Mouse (Mus musculus): ENCODE measurements around the gene Ftl1-ps1. TPM values are rescaled to one million over a fixed set of nuclear protein-coding genes. Genes with fewer than 3 reads are reported as not detected.

The Ftl1-ps1 gene
- 10 to 100 TPM; 56.0 to 63.6 TPM for polyA plus RNA-seq (2017; shearing (Covaris generic))

DNA sequence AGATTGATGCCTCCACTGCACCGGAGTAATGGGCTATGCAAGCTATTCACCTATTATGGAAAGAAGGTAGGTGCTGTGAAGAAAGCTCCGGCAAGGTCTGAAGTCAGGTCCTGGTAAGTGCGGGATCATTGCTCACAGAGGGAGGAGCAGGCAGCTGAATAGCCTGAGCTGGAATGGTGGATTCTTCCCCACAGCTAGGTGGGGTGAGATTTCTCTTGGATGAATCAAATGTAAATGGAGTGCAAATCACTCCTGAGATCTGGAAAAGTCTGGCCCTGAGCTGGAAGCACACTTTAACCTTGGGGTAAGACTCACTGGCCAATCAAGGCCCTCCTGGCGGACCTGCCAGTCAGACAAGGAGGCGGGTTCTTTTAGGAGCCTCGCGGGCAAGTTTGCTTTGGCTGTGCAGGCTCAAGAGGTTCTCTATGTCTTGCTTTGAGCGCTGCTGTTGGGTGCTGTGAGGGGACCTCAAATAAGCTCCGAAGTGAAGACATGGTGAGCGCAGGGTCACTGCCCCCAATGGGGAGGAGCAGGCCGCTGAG lies at the start of gene Ftl1-ps1:
Gene Ftl1-ps1 (plus strand): TSS at position 397 of the 542 bp plus-strand sequence.
- no peak for ATAC-seq

- peak; percentile 8 for ATAC-seq
These were observed 49.0 kb upstream of the Ftl1-ps1 start for GRCm38 (mm10) chr13:74350435-74350906.

DNA sequence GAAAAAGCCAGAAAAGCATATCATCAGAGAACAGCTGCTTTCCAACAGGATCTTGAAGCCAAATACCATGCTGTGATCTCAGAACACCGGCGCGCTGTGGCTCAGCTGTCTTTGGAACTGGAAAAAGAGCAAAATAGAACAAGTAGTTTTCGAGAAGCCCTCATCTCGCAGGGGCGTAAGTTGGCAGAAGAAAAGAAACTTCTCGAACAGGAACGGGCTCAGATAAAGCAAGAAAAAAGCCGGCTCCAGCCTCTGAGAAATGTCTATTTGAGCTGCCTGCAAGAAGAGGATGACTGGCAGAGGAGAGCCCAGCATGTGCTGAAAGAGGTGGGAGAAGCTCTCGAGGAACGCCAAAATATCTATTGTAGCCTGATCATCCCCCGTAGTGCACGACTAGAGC lies 43.0 kb upstream of the Ftl1-ps1 start:
- no peak for ATAC-seq

DNA sequence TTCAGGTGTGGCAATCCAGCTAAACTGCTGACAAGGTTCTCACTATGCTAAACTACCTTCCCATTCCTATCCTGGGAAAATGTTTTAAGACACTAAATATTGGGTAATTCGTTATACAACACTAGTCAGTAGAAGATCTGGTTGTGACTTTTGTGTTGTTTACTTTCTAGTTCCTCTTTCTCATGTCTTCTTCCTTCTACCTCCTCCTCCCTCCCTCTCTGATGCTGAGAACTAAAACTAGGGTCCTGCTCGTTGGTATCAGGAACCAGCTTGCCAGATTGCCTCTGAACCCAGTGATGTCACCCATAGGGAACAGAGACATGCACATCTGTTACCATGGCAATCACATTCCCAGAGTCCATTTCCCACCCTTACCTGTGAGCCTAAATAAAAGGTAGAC lies 37.3 kb upstream of the Ftl1-ps1 start:
- no peak for ATAC-seq

DNA sequence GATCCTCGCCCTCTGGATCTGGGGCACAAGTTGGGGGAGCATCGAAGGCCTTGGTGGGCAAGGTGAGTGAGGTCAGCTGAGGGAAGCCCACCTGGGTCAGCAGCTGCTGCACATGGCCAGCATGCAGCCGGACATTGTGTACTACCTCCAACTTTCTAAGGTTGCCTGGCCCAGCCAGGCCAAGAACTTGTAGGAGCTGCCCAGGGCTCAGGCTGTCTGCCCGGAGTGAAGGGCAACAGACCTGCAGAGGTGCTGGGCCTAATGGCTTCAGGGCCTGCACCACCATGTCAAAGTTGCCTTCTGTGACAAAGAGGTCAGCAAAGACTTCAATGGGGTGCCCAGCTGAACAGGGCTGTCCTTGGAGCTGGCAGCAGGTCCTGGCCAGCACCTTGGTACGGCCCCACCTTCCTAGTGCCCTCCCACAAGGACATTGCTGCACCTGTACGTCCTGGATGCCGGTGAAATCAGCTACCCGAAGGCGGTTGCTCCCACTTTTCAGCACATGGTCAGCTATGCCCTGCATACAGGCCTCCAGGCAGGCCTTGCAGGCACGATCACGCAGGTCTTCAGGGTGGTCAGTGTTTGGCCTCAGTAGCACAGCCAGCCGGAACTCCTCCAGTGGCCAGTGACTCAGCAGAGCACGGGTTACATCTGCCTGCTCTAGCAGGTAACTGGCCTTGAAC lies 36.2 kb upstream of the Ftl1-ps1 start:
- ATAC-seq, result no peak

DNA sequence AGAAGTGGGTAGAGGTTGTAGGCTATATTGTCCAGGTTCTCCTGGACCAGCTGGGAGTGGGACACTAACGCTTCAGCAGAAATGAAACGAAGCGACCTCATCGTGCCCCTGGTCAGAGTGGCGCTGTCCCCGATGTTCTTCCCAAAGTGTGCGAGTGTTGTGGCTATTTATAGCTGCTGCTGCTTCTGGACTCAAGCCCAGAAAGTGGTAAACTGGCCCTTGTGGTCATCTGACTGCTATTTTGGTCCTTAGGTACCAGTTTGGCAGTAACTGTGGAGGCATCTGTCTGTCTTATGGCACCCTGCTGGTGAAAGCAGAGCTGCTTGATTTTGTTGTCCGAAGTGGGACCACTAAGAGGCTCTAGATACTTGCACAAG lies 35.6 kb upstream of the Ftl1-ps1 start, which contains the start of gene Lrrc14b:
Gene Lrrc14b (minus strand): TSS at position 147 of the 377 bp plus-strand sequence.
- no peak for ATAC-seq

- ATAC-seq, result no peak
These were observed 17.8 kb upstream of the Ftl1-ps1 start for GRCm38 (mm10) chr13:74381533-74382276.

DNA sequence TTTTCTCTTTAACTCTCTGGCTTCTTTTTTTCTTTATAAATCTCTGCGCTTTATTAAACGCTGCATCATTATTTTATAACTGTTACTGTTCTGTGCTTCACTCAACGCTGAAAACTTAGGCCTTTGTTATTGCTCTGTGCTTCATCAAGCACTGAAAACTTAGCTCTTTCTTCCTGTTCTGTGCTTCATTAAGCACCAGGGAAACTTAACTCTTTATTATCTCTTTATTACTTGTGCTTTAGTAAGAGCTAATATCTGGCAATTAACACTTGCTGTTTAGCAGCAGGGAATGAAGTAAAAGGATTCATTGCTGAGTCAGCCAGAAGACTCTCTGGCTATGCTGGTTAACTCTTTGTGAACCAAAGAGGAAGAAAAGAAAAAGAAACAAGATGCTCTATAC lies 17.2 kb upstream of the Ftl1-ps1 start:
- ATAC-seq, result no peak

GRCm38 (mm10) chr13:74389730-74390129 lies 9.8 kb upstream of the Ftl1-ps1 start:
- ATAC-seq, result no peak

DNA sequence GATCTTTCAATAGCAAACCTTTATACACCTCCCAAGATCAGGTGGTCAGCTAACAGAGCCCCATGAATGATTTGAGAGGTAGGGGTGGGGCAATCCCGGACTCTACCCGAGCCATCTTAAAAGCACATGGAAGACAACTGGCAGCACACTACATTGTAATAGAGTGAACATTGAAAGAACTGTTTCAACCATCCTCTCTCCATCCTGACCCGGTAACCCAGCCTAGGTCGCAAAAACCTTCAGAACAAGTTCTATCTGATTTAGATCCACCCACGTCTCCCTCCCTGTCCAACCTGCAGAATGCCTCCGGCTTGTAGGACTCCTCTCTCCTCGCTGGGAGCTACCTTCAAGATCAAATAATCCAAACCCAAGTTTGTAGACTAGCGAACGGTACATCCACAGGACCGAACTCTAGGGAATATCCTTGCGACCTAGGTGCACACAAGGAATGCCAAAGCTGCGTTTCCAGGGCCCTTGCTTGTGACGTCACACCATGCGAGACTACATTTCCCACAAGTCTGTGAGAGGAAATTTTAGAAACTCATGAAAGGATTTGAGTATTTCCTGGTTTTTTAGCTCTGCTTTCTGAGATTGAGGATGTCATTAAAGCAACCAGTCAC lies 9.0 kb upstream of the Ftl1-ps1 start, which contains the start of gene Zfp72:
Gene Zfp72 (minus strand): TSS at position 466 of the 620 bp plus-strand sequence.
- peak; percentile 92 for ATAC-seq

- no peak for ATAC-seq
These were observed 8.3 kb upstream of the Ftl1-ps1 start for GRCm38 (mm10) chr13:74391156-74391555.

- ATAC-seq, result no peak
These were observed 40.4 kb downstream of the Ftl1-ps1 start for GRCm38 (mm10) chr13:74439895-74440294.

Other genes with a start within 250 kb of the Ftl1-ps1 start
- 10 to 100 TPM; 77.3 to 85.7 TPM for gene Exoc3, start 191.0 kb upstream of the Ftl1-ps1 start, polyA plus RNA-seq (2017; shearing (Covaris generic))
- under 1 TPM; 0.20 to 0.56 TPM for gene Ahrr, start 107.4 kb upstream of the Ftl1-ps1 start, polyA plus RNA-seq (2017; shearing (Covaris generic))
- gene Pdcd6, start 82.1 kb upstream of the Ftl1-ps1 start, polyA plus RNA-seq (2017; shearing (Covaris generic)), result 100 to 1,000 TPM; 188 to 204 TPM
- gene Sdha, start 49.4 kb upstream of the Ftl1-ps1 start, polyA plus RNA-seq (2017; shearing (Covaris generic)), result 100 to 1,000 TPM; 257 to 308 TPM
- 10 to 100 TPM; 37.6 to 37.9 TPM for gene Ccdc127, start 49.4 kb upstream of the Ftl1-ps1 start, polyA plus RNA-seq (2017; shearing (Covaris generic))
- not detected for gene Lrrc14b, start 35.7 kb upstream of the Ftl1-ps1 start, polyA plus RNA-seq (2017; shearing (Covaris generic))
- gene Zfp72, start 8.9 kb upstream of the Ftl1-ps1 start, polyA plus RNA-seq (2017; shearing (Covaris generic)), result 1 to 10 TPM in 1 of 2 experiments, under 1 TPM in 1; 0.65 to 2.1 TPM
- 10 to 100 TPM; 21.6 to 24.9 TPM for gene Zfp825, start 94.3 kb downstream of the Ftl1-ps1 start, polyA plus RNA-seq (2017; shearing (Covaris generic))
- gene Erap1, start 239.9 kb downstream of the Ftl1-ps1 start, polyA plus RNA-seq (2017; shearing (Covaris generic)), result 100 to 1,000 TPM in 1 of 2 experiments, 10 to 100 TPM in 1; 67.3 to 126 TPM